Mouse (Mus musculus) MEL (cell line): ENCODE measurements around the gene Tmem253.

Experiments used
- EP300 ChIP-seq, 2 experiments: IDR thresholded peaks; 2 replicates each; pipeline ENCODE4 v1.6.1; 2011; ENCODE audit warnings: improper control_type of control experiment in 2 of 2, low read length in 2 of 2, low read depth in 1 of 2, mild to moderate bottlenecking in 1 of 2
- GABPA ChIP-seq: IDR thresholded peaks from 2 replicates; pipeline ENCODE4 v1.6.1; 2012; ENCODE audit warnings: low read depth, mild to moderate bottlenecking, inconsistent platforms, low read length, improper control_type of control experiment, moderate library complexity
- POLR2A ChIP-seq, 2 experiments: IDR thresholded peaks; 2 replicates each; pipeline ENCODE4 v1.6.1; 2011 to 2012; ENCODE audit warnings: low read length in 2 of 2, mild to moderate bottlenecking in 2 of 2, control low read depth in 1 of 2, improper control_type of control experiment in 1 of 2, low read depth in 1 of 2, moderate library complexity in 1 of 2; ENCODE audit not compliant: control insufficient read depth in 1 of 2, insufficient read depth in 1 of 2, poor library complexity in 1 of 2
- TCF12 ChIP-seq: IDR thresholded peaks from 2 replicates; pipeline ENCODE4 v1.6.1; 2014; ENCODE audit warnings: low read depth, mild to moderate bottlenecking, inconsistent platforms, low read length, improper control_type of control experiment, moderate library complexity

DNA sequence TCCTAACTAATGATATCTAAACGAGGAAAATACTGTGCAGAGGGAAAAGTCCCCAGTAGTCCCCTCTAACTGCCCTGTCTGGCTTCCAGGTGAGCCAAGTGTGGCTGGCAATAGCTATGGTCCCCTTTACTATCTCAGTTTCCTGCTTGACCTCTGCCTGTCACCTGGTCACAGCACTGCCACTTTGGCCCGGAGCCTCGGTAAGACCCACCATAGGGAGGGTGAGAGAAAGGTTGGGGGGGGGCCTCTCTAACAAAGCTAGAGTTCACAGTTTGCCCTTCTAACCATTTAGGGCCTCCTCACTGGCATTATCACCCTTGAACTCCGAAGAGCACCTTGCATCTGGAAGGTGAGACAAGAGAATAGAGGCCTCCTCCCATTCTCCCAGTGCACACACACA, 2.2 kb downstream of the Tmem253 start:
- no peak for TF ChIP-seq EP300 (IDR thresholded peaks at IDR 0.05; ENCODE audit: low read depth in 1 of 2, low read length in 2 of 2)
- TF ChIP-seq GABPA = no peak
- no peak for TF ChIP-seq TCF12
- no peak for TF ChIP-seq POLR2A (IDR thresholded peaks at IDR 0.05; ENCODE audit: control insufficient read depth in 1 of 2, insufficient read depth in 1 of 2, low read depth in 1 of 2, low read length in 2 of 2, poor library complexity in 1 of 2)
